Mouse (Mus musculus) cortical plate, adult 2 months (tissue): Measurements from ENCODE around the gene Zfp385a.

Source experiments
- CTCF ChIP-seq: fragments of 200-500 bp; IDR thresholded peaks from 2 replicates; pipeline ENCODE4 v1.5.1; 2011; ENCODE audit warnings: mild to moderate bottlenecking, control low read depth, low read length; ENCODE audit not compliant: insufficient read depth; ENCODE audit errors: extremely low read depth
- POLR2A ChIP-seq: fragments of 200-500 bp; IDR thresholded peaks from 2 replicates; pipeline ENCODE4 v1.6.1; 2011; ENCODE audit warnings: mild to moderate bottlenecking, low read length, control low read depth; ENCODE audit not compliant: insufficient read depth; ENCODE audit errors: extremely low read depth

GRCm38 (mm10) chr15:103376837-103377269 lies 37.0 kb upstream of the Zfp385a start:
- TF ChIP-seq CTCF = no peak
- TF ChIP-seq POLR2A = no peak
